ENCODE assay signal across 15 mouse cellular contexts in the genomic region with DNA sequence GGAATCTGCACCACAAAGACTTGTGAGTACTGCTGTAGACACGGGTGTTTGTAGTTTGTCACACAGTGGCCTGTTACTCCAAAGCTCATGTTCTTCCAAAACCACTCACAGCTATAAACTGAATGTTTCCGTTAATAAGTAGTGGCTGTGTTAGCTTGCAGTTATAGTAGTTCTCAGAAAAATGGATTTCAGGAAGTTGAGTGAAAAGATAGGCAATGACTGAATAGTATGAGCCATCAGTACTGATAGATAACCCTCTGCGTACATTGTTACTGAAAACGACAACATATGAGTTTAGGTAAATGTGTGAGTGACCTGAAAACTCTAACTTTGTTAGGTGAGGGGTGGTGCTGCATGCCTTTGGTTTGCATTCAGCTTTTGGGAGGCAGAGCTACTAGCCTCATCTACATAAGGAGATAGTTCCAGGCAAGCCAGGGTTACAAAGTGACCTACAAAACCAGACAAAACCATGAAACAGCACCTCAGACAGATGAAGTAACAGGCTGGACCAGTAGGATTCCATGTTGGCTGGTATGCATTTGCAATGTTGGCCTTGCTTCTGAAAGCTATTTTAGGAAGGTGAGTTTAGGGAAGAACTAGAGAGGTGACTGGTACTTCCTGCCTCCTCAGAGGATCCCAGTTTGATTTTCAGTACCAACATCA. TPM values are rescaled to one million over a fixed set of nuclear protein-coding genes. Genes with fewer than 3 reads are reported as not detected.
DNase-seq lines count a peak whose midpoint lies in the region; ATAC-seq and TF ChIP-seq lines count a peak whose summit lies in the region.
"Had no signal": no experiment of that assay in that cellular context is flagged by ENCODE, and none has a peak within 500 bp of the region (broad histone marks: within the 10 kb centered on the region; RNA-seq: fewer than 3 reads in every experiment).

No protein-coding gene starts in this region.

- no peak overlapping the region for H3K4me3 ChIP-seq in heart, embryonic 15.5 days
- peak overlapping the region; percentile 2; the same call in 1 of the 2 replicates for H3K4me3 ChIP-seq in G1E (ENCODE audit: low read depth, low read length)
- H3K4me3 ChIP-seq: hindbrain, embryonic 10.5 days; midbrain, embryonic 10.5 days; myocyte had no signal

- WGBS in heart, embryonic 15.5 days, result 64% methylated on average over 4 of the region's 4 CpGs

- no peak overlapping the region for H3K4me2 ChIP-seq in heart, embryonic 15.5 days

- peaks cover 40% of the 10 kb centered on the region for H3K4me1 ChIP-seq in heart, embryonic 15.5 days (replicated peaks)
- peaks cover 63% of the 10 kb centered on the region for H3K4me1 ChIP-seq in G1E (ENCODE audit: insufficient read depth, low read depth, low read length)

- peak overlapping the region; percentile 35 for H3K27ac ChIP-seq in heart, embryonic 15.5 days
- H3K27ac ChIP-seq: hindbrain, embryonic 10.5 days; midbrain, embryonic 10.5 days had no signal

- no peak for DNase-seq in heart, adult 18-20 months
- DNase-seq in G1E (ENCODE audit: low spot score), result no peak
- DNase-seq in c-Kit-positive CD71-positive TER-119-negative erythroid progenitor cells, embryonic 14.5 days (ENCODE audit: low read depth), result peak; percentile 46
- no peak for DNase-seq in layer of hippocampus, postnatal 10 days (ENCODE audit: low spot score in 2 of 2)
- DNase-seq in frontal cortex, postnatal 14 days (ENCODE audit: low spot score in 2 of 2), result no peak
- DNase-seq: adrenal gland, postnatal 36 days; cerebellum, adult 11-12 months; kidney, adult 8-10 months; lung, adult 18-20 months; right cerebral cortex, postnatal 14 days had no signal

- H3K9ac ChIP-seq in heart, embryonic 15.5 days, result no peak overlapping the region

- no peak for ATAC-seq in heart, embryonic 15.5 days (replicated peaks; ENCODE audit: insufficient number of reproducible peaks, insufficient read depth, low FRiP score, low read depth)
- ATAC-seq in G1E (ENCODE audit: extremely low read depth, insufficient number of reproducible peaks, low FRiP score, poor library complexity, severe bottlenecking), result peak; percentile 76
- peak; percentile 69 for ATAC-seq in megakaryocyte, adult 5-6 weeks (ENCODE audit: poor library complexity, severe bottlenecking)

- no peaks in the 10 kb centered on the region for H3K27me3 ChIP-seq in heart, embryonic 15.5 days
- H3K27me3 ChIP-seq in G1E (ENCODE audit: insufficient read depth, low read length), result no peaks in the 10 kb centered on the region

- H3K36me3 ChIP-seq in heart, embryonic 15.5 days, result no peaks in the 10 kb centered on the region
- peaks cover 19% of the 10 kb centered on the region for H3K36me3 ChIP-seq in G1E (replicated peaks)
- H3K36me3 ChIP-seq: midbrain, embryonic 10.5 days had no signal

- TF ChIP-seq CTCF in G1E (IDR thresholded peaks at IDR 0.05; ENCODE audit: low read depth, low read length), result no peak

- H3K9me3 ChIP-seq in heart, embryonic 15.5 days (replicated peaks), result no peaks in the 10 kb centered on the region
- no peaks in the 10 kb centered on the region for H3K9me3 ChIP-seq in G1E (replicated peaks)
- H3K9me3 ChIP-seq: hindbrain, embryonic 10.5 days; midbrain, embryonic 10.5 days had no signal

RNA-seq across cellular contexts. Expression of gene Zzz3, which starts 10.8 kb away (rescaled TPM):
- polyA plus RNA-seq in heart, embryonic 15.5 days (2015; fragmentation: Nextera tagmentation; extraction: Ambion mirVana), result 22.7 and 27.0 TPM in 2 replicates
- total RNA-seq in heart, adult 18-20 months (2021), result 10 to 100 TPM; 20.3 to 23.4 TPM
- total RNA-seq in G1E (2014; fragmentation: Nextera tagmentation), result 64.4 and 86.9 TPM in 2 replicates
- total RNA-seq in G1E (2017), result 81.3 and 85.5 TPM in 2 replicates
- polyA plus RNA-seq in G1E (2012), result 11.8 and 14.3 TPM in 2 replicates
- 28.2 and 34.0 TPM in 2 replicates for total RNA-seq in megakaryocyte, adult 5-6 weeks (2015)
- total RNA-seq in megakaryocyte, adult 5-6 weeks (2017), result 47.8 and 48.3 TPM in 2 replicates
- total RNA-seq in layer of hippocampus, postnatal 10 days (2021), result 10 to 100 TPM; 31.9 to 33.9 TPM

RNA-seq across cellular contexts. Expression of gene Usp33, which starts 59.8 kb away (rescaled TPM):
- 25.0 and 29.2 TPM in 2 replicates for polyA plus RNA-seq in heart, embryonic 15.5 days (2015; fragmentation: Nextera tagmentation; extraction: Ambion mirVana)
- 10 to 100 TPM; 22.2 to 24.3 TPM for total RNA-seq in heart, adult 18-20 months (2021)
- total RNA-seq in G1E (2014; fragmentation: Nextera tagmentation), result 85.7 and 96.5 TPM in 2 replicates
- 102 and 108 TPM in 2 replicates for total RNA-seq in G1E (2017)
- polyA plus RNA-seq in G1E (2012), result 12.1 and 16.8 TPM in 2 replicates
- 42.8 and 46.4 TPM in 2 replicates for total RNA-seq in megakaryocyte, adult 5-6 weeks (2015)
- total RNA-seq in megakaryocyte, adult 5-6 weeks (2017), result 77.7 and 78.4 TPM in 2 replicates
- total RNA-seq in layer of hippocampus, postnatal 10 days (2021), result 100 to 1,000 TPM; 103 to 117 TPM
